Mouse (Mus musculus) frontal cortex, adult 2 months (tissue): ENCODE results near the gene Col19a1. TPM values are rescaled to one million over a fixed set of nuclear protein-coding genes. Genes with fewer than 3 reads are reported as not detected.

Experiments
- DNase-seq, 2 experiments: peaks; one replicate each; pipeline ENCODE4 v3.0.0; 2022; ENCODE audit warnings: low spot score in 1 of 2; ENCODE audit errors: extremely low spot score in 1 of 2
- polyA plus RNA-seq: library from polyadenylated mRNA; depleted of rRNA; stranded (reverse); fragments of >200 nt; gene quantifications from 2 replicates; pipeline ENCODE4 v1.2.3, GENCODE M21; 2012; rRNA removed

Gene Col19a1
- polyA plus RNA-seq: 5.8 and 6.7 TPM in 2 replicates

DNA sequence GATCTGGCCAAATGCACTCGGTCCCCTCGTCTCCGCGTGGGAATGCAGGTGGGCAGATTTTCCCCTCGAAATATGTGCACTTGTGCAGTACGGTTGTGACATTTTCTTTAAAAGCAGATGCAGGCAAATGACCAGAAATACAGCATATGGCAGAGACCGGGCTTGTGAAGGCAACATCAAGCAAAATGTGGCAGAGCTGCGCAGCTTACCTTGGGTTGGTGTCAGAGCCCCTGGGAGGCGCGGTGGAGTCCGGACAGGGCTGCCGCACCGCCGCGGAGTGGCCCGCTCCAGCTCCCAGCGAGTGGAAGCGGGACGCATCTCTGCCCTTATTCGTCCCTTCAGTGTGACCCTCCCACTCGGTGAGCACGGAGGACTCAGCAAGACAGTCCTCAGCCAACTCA is at the start of gene Col19a1:
Col19a1 (minus strand) TSS at position 332 of the 401 bp plus-strand sequence.
- DNase-seq: peak in 1 of 2 experiments; percentile 41

- DNase-seq: peak in 1 of 2 experiments; percentile 69
Observed at GRCm38 (mm10) chr1:24633553-24634132, 46.4 kb upstream of the Col19a1 start.

DNA sequence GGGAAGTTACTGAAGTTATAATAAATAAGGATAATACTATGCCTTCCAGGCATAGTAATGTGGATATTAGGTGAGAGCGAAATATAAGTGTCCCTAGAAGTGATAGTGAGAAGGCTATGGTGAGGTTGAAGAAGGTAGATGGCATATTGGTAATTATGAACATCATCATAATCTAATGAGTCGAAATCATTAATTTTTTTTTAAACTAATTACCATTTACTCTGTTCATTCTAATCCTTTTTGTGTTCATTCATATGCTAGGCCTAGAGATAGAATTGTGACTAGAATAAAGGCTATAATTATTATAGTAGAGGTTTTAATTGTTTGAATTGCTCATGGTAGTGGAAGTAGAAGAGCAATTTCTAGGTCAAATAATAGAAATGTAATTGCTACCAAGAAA is 25.3 kb upstream of the Col19a1 start:
- peak in 1 of 2 experiments; percentile 23 for DNase-seq

GRCm38 (mm10) chr1:24595096-24595495 is 7.8 kb upstream of the Col19a1 start:
- no peak for DNase-seq

GRCm38 (mm10) chr1:24586370-24587140 is 717 bp downstream of the Col19a1 start:
- DNase-seq: peak; percentile 14 to 53

- no peak for DNase-seq
Observed at GRCm38 (mm10) chr1:24572602-24573001, 14.7 kb downstream of the Col19a1 start.

DNA sequence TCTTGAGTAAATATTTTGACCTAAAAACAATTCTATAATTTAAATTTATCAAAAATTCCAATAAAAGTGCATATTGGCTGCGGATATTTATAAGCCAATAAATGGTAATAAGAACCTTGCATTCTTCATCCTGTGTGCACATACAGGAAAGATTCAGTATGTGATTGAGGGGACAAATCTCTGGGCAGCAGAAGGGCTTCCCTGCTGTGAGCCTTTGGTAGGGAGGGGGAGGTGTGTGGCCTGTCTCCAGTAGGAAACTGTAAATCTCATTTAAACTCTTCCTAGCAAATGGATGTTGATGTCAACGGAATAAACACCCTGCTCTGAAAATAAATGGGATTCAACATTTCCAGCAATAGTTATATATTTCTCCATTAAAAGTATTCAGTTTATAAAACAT is 23.2 kb downstream of the Col19a1 start:
- DNase-seq: no peak

GRCm38 (mm10) chr1:24558005-24558404 is 29.3 kb downstream of the Col19a1 start:
- peak in 1 of 2 experiments; percentile 14 for DNase-seq

- DNase-seq: peak in 1 of 2 experiments; percentile 19
Observed at GRCm38 (mm10) chr1:24553462-24553861, 33.8 kb downstream of the Col19a1 start.

GRCm38 (mm10) chr1:24550560-24551280 is 36.6 kb downstream of the Col19a1 start:
- no peak for DNase-seq

DNA sequence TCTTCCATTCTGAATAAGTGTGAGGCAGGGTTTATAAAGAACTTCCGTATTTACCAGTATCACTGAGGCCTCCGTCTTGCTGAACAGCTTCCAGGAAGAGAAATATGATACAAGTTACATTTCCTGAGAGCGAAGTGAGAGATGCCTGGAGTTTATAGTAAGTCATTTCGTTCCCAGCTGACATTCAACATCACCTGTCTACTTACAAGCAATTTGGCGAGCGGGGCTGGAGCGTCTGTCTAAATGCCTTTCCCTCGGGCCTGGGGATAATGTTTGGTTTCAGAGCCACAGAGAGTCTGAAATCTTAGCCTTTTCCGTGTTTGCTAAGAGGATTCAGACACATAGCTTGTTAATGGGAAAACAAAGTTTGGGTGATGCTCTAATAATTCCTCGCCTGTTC is 37.2 kb downstream of the Col19a1 start:
- no peak for DNase-seq

GRCm38 (mm10) chr1:24549050-24549449 is 38.2 kb downstream of the Col19a1 start:
- no peak for DNase-seq

- no peak for DNase-seq
Observed at GRCm38 (mm10) chr1:24547574-24547973, 39.7 kb downstream of the Col19a1 start.

- no peak for DNase-seq
Observed at GRCm38 (mm10) chr1:24539852-24540251, 47.4 kb downstream of the Col19a1 start.

DNA sequence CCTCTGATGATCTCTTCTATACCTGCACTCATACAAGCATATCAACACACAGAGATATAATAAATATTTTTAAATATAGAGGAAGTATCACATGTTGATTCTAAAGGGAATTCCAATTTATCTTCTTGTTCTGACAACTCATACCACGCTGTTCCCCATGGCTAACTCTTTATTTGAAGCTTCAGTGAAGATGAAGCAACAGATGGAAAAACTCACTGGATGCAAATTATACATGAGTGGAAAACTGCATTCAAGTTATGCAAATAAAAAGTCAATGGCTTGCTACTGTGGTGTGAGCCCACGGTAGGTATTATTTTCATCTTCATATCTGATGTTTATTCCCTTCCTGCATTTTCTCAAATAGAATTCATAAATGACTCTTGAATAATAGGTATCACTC is 60.1 kb downstream of the Col19a1 start:
- no peak for DNase-seq

GRCm38 (mm10) chr1:24517462-24517861 is 69.8 kb downstream of the Col19a1 start:
- no peak for DNase-seq

- no peak for DNase-seq
Observed at GRCm38 (mm10) chr1:24515341-24515740, 71.9 kb downstream of the Col19a1 start.

DNA sequence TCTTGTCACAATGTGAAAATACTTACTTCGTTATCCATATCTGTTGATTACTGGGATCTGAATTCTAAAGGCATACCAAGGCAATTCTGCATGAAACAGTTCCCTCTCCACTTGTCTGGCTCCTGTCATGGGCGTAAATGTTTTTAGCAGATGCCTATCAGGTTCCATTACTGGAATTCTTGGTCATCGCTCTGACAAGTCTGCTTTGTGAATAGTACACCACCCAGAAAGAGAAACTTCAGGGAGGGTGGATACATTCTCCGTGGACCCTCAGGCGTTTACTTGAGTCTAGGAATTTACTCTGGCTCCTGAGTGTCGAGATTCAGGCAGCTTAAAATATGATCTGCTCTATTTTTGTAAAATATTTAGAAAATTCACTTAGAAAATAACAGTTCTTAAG is 75.7 kb downstream of the Col19a1 start:
- DNase-seq: no peak

- no peak for DNase-seq
Observed at GRCm38 (mm10) chr1:24495400-24495799, 91.9 kb downstream of the Col19a1 start.

DNA sequence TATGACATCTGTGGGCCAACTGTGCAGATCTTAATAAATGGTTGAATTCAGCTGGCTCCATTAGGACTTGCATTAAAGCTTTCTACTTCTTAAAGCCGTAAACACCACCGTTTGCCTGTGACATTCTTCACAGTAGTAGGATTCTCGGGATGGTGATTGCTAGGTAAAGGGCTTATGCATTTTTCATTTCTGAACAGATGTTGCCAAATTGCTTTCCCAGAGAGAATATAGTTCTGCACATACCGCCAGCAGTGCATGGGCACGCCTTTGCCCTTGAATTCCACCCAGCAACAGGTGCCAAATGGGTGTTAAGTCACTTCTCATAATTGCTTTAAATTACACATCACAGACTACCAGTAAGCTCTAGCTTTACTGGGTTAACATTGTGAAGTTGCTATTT is 103.1 kb downstream of the Col19a1 start:
- DNase-seq: no peak

DNA sequence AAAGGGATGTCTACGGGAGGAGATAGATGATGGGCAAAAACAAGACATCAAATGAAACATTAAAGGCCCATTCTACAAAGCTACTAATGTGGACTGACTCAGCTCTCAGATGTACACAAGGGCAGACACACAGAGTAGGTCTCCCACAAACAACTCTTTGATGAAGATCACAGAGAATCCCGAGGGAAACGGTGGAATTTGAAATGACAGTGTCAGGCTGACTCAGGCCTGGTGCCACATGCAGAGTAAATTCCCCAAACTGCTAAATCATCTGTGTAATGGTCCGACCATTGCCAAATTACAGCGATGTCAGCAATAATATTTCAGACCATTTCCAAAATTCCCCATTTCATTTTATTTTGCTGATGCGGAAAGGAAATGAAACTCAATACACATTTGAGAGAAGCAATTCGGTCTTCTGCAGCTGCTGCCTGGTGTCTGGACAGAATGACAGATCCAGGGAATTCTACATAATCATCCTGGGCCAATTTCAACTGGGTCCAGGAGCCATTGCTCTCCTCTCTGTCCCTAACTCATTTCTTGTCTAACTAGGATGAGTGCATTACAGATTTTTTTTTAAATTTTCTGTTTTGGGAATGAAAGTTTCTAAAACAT is 116.1 kb downstream of the Col19a1 start:
- DNase-seq: no peak
